Mouse (Mus musculus) spleen, adult 2 months (tissue): Measurements from ENCODE around the gene Tmem151b. TPM values are rescaled to one million over a fixed set of nuclear protein-coding genes. Genes with fewer than 3 reads are reported as not detected.

Experiments
- DNase-seq, 2 experiments: peaks; one replicate each; pipeline versions ENCODE4 v3.0.0 to v3.0.0-alpha.2; 2012 to 2021; ENCODE audit warnings: low spot score in 2 of 2, low read depth in 1 of 2
- H3K27ac ChIP-seq: fragments of 200-500 bp; 2 replicates; pipeline ENCODE4 v1.5.1; 2012; ENCODE audit warnings: low read length, inconsistent platforms; ENCODE audit not compliant: insufficient read depth
- H3K27me3 ChIP-seq: fragments of 200-500 bp; 2 replicates; pipeline ENCODE4 v1.6.1; 2012; ENCODE audit warnings: mild to moderate bottlenecking, moderate library complexity, low read length, inconsistent platforms; ENCODE audit not compliant: control insufficient read depth, insufficient read depth
- H3K36me3 ChIP-seq: fragments of 200-500 bp; 2 replicates; pipeline ENCODE4 v1.6.1; 2012; ENCODE audit warnings: mild to moderate bottlenecking, low read length, inconsistent platforms; ENCODE audit not compliant: control insufficient read depth, insufficient read depth
- H3K4me1 ChIP-seq: fragments of 200-500 bp; 2 replicates; pipeline ENCODE4 v1.6.1; 2011; ENCODE audit warnings: inconsistent platforms; ENCODE audit not compliant: control insufficient read depth, insufficient read depth, insufficient read length
- H3K4me3 ChIP-seq: fragments of 200-500 bp; 2 replicates; pipeline ENCODE4 v1.5.1; 2011; ENCODE audit warnings: mild to moderate bottlenecking, inconsistent platforms; ENCODE audit not compliant: insufficient read depth, insufficient read length; ENCODE audit errors: extremely low read depth
- CTCF ChIP-seq: fragments of 200-500 bp; IDR thresholded peaks from 2 replicates; pipeline ENCODE4 v1.5.1; 2011; ENCODE audit warnings: mild to moderate bottlenecking, inconsistent platforms; ENCODE audit not compliant: insufficient read depth, insufficient read length, insufficient replicate concordance; ENCODE audit errors: extremely low read depth
- POLR2A ChIP-seq: fragments of 200-500 bp; IDR thresholded peaks from 2 replicates; pipeline ENCODE4 v1.6.1; 2011; ENCODE audit warnings: low read depth, low read length, inconsistent platforms
- WGBS: fragments of 180-500 bp; shearing (Covaris S2); methylation state at CpG from one replicate; pipeline ENCODE4 v1.1.7; 2018; 5-methylcytosine and 5-hydroxymethylcytosine counted together
- polyA plus RNA-seq: library from polyadenylated mRNA; depleted of rRNA; stranded (reverse); fragments of >200 nt; gene quantifications from 2 replicates; pipeline ENCODE4 v1.2.3, GENCODE M21; 2012; rRNA removed

The Tmem151b gene
- polyA plus RNA-seq, 1 experiment, result 2.3 TPM

DNA sequence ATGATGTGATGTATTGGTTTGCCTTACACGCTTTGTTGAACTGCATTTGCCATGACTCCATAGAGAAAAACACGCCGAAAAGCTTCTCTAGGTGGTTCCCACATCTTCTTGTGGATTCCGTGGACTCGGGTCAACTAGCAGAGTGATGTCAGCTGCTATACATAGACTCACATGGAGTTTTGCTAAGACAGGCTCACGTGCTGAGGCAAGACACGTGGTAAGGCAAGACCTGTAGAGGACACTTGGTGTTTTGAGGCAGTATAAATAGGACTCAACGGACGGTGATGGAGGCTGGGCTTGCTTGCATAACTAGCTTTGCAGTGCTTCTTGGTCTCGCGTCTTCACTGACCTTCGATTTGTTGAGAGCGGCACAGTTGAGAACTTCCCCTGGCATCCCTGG, 51.1 kb downstream of the Tmem151b start:
- no peak overlapping the region for H3K27ac ChIP-seq
- WGBS, result 91% methylated on average over 13 of the region's 13 CpGs
- TF ChIP-seq POLR2A (no peak), CTCF (no peak)
- no peaks in the 10 kb centered on the region for H3K4me1 ChIP-seq
- no peaks in the 10 kb centered on the region for H3K27me3 ChIP-seq
- H3K4me3 ChIP-seq, result no peak overlapping the region
- no peaks in the 10 kb centered on the region for H3K36me3 ChIP-seq
- no peak for DNase-seq

DNA sequence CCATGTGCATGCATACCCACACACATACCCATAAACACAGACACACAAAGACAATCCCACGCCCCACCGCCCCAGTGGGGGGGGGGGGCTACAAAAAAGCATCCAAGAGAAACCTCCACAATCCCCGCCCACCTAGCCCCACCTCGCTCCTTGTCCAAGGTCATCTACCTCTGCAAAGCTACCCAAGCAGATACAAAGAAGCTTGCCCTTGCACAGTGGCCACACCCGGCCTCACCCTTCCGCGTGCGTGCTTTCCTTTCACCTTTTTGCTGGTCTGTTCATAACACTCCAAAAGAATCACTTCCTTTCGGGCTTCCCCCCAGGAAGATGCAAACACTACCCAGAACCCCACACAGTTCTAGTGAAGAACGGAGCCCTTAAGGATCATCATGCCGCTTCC, 54.1 kb downstream of the Tmem151b start:
- Histone ChIP-seq H3K27me3 (no peaks in the 10 kb centered on the region), H3K36me3 (no peaks in the 10 kb centered on the region), H3K4me1 (no peaks in the 10 kb centered on the region), H3K27ac (no peak overlapping the region), H3K4me3 (no peak overlapping the region)
- 82% methylated on average over 11 of the region's 11 CpGs for WGBS
- TF ChIP-seq CTCF, result no peak
- TF ChIP-seq POLR2A, result no peak
- no peak for DNase-seq

Other genes with a start within 250 kb of the Tmem151b start
- gene Cdc5l, start 115.9 kb downstream of the Tmem151b start, polyA plus RNA-seq, result 6.0 and 6.1 TPM in 2 replicates
- not detected in 2 replicates for gene Spats1, start 74.3 kb downstream of the Tmem151b start, polyA plus RNA-seq
- gene Aars2, start 42.8 kb downstream of the Tmem151b start, polyA plus RNA-seq, result 11.9 and 16.5 TPM in 2 replicates
- gene Tcte1, start 26.2 kb downstream of the Tmem151b start, polyA plus RNA-seq, result 0.16 and 0.45 TPM in 2 replicates
- gene Nfkbie, start 6.0 kb upstream of the Tmem151b start, polyA plus RNA-seq, result 50.4 and 65.9 TPM in 2 replicates
- 70.9 and 71.3 TPM in 2 replicates for gene Slc35b2, start 14.2 kb upstream of the Tmem151b start, polyA plus RNA-seq
- gene Hsp90ab1, start 23.6 kb upstream of the Tmem151b start, polyA plus RNA-seq, result 194 and 202 TPM in 2 replicates
- gene Slc29a1, start 49.9 kb upstream of the Tmem151b start, polyA plus RNA-seq, result 108 and 122 TPM in 2 replicates
- not detected in 2 replicates for gene Mymx, start 52.4 kb upstream of the Tmem151b start, polyA plus RNA-seq
- gene Capn11, start 109.6 kb upstream of the Tmem151b start, polyA plus RNA-seq, result not detected in 2 replicates
- 54.1 and 81.9 TPM in 2 replicates for gene Mrpl14, start 136.6 kb upstream of the Tmem151b start, polyA plus RNA-seq
- gene Tmem63b, start 137.2 kb upstream of the Tmem151b start, polyA plus RNA-seq, result 27.4 and 30.3 TPM in 2 replicates
- gene 1600014C23Rik, start 184.2 kb upstream of the Tmem151b start, polyA plus RNA-seq, result not detected in 2 replicates